Comparison of ENCODE assay signal across 12 mouse cellular contexts in the genomic region with DNA sequence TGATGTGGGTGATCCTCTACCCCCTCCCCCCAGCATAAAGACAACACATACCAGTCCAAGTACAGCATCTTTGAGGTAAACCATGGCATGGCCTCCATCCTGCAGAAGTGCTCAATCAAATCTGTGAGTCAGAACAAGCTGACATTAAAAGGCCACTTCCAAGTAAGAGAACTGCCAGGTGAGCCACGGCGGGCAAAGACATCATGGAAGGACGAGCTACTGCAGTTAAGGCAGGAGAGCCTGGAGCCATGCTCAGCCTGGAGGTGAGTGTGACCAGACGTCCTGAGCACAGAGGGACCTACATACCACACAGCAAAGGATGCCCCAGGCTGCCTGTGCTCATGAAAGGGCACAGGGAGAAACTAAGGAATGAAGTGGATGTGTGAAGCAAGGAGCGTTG.
DNase-seq lines count a peak whose midpoint lies in the region.
"Had no signal": no experiment of that assay in that cellular context is flagged by ENCODE, and none has a peak within 500 bp of the region (broad histone marks: within the 10 kb centered on the region; RNA-seq: fewer than 3 reads in every experiment).

No protein-coding gene starts in this region.

- DNase-seq in cerebellum, adult 11-12 months: peak; percentile 71
- no peak for DNase-seq in cerebellum, adult 8-10 months
- DNase-seq in cerebellum, adult 9-11 months: peak; percentile 73
- no peak for DNase-seq in cerebellum, postnatal 4 days (ENCODE audit: low spot score in 2 of 2)
- peak; percentile 58 to 70 for DNase-seq in cerebellum, postnatal 25 days
- DNase-seq in cerebellum, adult 9-10 months: no peak
- DNase-seq in brain, adult 2 months (ENCODE audit: low read depth, low spot score): peak; percentile 53
- DNase-seq: adrenal gland, adult 8-10 months; adrenal gland, postnatal 14 days; adrenal gland, postnatal 36 days; B cell, adult 2 months; embryo, embryonic 11 days had no signal

Comparison
In these comparisons a context has a peak if more than half of its experiments do, and no peak if none do; other contexts are left out.
1. DNase-seq: peak in cerebellum, adult 11-12 months (single experiment), cerebellum, adult 9-11 months (single experiment), cerebellum, postnatal 25 days (2 of 2) and brain, adult 2 months (single experiment); none in cerebellum, adult 8-10 months (single experiment), cerebellum, postnatal 4 days (0 of 2) and cerebellum, adult 9-10 months (single experiment).